Mouse (Mus musculus) hindbrain, embryonic 14.5 days (tissue): Measurements from ENCODE around the gene Nedd9. TPM values are rescaled to one million over a fixed set of nuclear protein-coding genes. Genes with fewer than 3 reads are reported as not detected.

Experiments
- ATAC-seq: fragments of 200-750 bp; cut with Nextera tagmentation; 2 replicates; pipeline ENCODE4 v1.8.0; 2017; ENCODE audit warnings: moderate number of reproducible peaks, mild to moderate bottlenecking, moderate TSS enrichment, moderate library complexity; ENCODE audit not compliant: low FRiP score
- DNase-seq: peaks from one replicate; pipeline ENCODE4 v3.0.0-alpha.2; 2015; ENCODE audit warnings: low spot score
- H3K27ac ChIP-seq: fragments of 300-500 bp; sonication (generic); 2 replicates; pipeline ENCODE4 v1.5.1; 2014; ENCODE audit warnings: mild to moderate bottlenecking, moderate library complexity
- H3K27me3 ChIP-seq: fragments of 300-500 bp; sonication (generic); 2 replicates; pipeline ENCODE4 v1.6.1; 2014; ENCODE audit warnings: mild to moderate bottlenecking, low read length, mixed read lengths; ENCODE audit not compliant: control insufficient read depth, insufficient read depth
- H3K36me3 ChIP-seq: fragments of 300-500 bp; sonication (generic); replicated peaks from 2 replicates; pipeline ENCODE4 v1.6.1; 2014; ENCODE audit not compliant: control insufficient read depth, insufficient read depth
- H3K4me1 ChIP-seq: fragments of 300-500 bp; sonication (generic); replicated peaks from 2 replicates; pipeline ENCODE4 v1.6.1; 2014; ENCODE audit warnings: antibody characterized with exemption, low read length, mixed read lengths; ENCODE audit not compliant: control insufficient read depth, insufficient read depth
- H3K4me2 ChIP-seq: fragments of 300-500 bp; sonication (generic); replicated peaks from 2 replicates; pipeline ENCODE4 v1.6.1; 2014; ENCODE audit warnings: mild to moderate bottlenecking, moderate library complexity
- H3K4me3 ChIP-seq: fragments of 300-500 bp; sonication (generic); replicated peaks from 2 replicates; pipeline ENCODE4 v1.5.1; 2014; ENCODE audit warnings: mild to moderate bottlenecking, low read length
- H3K9ac ChIP-seq: fragments of 300-500 bp; sonication (generic); 2 replicates; pipeline ENCODE4 v1.6.1; 2014
- H3K9me3 ChIP-seq: fragments of 300-500 bp; sonication (generic); 2 replicates; pipeline ENCODE4 v1.6.1; 2016; ENCODE audit warnings: low read length; ENCODE audit not compliant: control insufficient read depth
- WGBS: fragments of 180-500 bp; shearing (Covaris S2); extraction: QIAGEN DNeasy Blood & Tissue Kit; methylation state at CpG from one replicate; pipeline ENCODE4 v1.1.7; 2014; 5-methylcytosine and 5-hydroxymethylcytosine counted together
- polyA plus RNA-seq: library from polyadenylated mRNA; unstranded; fragments of >200 nt; fragmentation: Nextera tagmentation; extraction: Ambion mirVana; gene quantifications from 2 replicates; pipeline ENCODE4 v1.2.1, GENCODE M21; 2014

Nedd9 gene
- polyA plus RNA-seq, 1 experiment from 2014 or later: 15.2 TPM

DNA sequence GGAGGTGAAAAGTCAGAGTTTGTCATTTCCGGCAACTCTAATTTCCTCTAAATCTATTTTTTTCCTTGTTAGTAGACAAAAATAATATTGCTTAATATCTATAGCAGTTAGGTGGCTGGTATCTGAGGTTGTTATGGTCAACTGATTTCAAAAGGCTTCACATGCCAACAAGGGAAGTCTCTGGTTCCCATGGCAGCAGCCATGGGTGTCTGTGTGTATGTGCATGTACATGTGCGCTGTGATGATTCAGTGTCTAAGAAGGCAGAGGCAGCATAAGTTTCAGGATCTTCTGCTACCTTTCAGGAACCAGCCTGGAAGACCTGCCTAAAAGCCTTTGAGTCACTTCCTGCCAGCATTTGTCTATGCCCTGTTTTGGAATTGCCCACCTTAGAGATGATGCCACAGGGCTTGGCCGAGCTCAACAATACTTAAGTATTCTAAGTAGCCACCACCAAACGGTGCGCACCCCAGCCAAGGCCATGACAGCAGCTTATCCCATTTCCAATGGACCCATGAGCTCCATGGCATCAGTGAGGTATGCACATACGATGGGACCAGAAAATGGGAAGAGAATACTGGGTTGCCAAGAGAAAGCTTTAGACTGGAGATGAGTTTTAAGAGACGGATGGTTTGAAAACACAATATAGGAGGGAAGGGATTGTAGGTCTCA is 155.4 kb downstream of the Nedd9 start:
- Histone ChIP-seq H3K4me3 (no peak overlapping the region), H3K9me3 (no peaks in the 10 kb centered on the region), H3K4me1 (peaks cover 6% of the 10 kb centered on the region; the same call in 1 of the 2 replicates), H3K27me3 (no peaks in the 10 kb centered on the region), H3K27ac (no peak overlapping the region), H3K9ac (no peak overlapping the region), H3K36me3 (no peaks in the 10 kb centered on the region), H3K4me2 (no peak overlapping the region)
- DNase-seq (no peak), ATAC-seq (no peak)
- 84% methylated on average over 7 of the region's 7 CpGs for WGBS

DNA sequence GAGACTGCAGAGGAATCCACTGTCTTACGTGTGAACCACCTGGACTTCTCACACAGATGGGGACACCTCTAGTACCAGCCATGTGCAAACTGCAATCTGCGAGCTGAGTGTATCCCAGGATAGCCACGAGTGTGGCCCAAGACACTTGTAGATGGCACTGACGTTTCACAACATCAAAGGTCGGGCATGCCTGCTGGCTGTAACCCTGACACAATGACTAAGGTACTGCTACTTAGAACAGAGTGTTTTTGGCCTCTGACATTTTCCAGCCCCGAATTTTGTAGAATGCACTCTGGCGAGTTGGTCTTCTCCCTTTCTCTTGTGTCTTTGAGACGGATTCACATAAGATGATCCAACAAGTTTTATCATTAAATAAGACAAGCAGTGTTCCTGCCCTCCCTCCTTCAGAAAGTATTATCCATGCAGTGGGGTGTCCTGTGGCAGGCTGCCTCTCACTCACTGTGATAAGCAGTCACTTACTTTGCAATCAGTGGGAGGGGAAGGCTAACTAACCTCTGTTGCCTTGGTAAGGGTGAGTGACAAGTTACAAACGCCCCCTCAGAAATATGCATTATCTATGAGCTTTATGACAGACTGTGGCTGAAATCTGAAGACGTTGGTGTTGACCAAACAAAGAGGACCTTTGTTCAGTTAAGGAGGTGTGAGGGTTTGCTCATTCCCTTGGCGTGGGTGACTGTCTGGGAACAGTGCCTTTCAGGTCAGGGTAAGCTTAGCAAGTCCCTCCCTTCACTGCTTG is 156.4 kb downstream of the Nedd9 start:
- WGBS: 77% methylated on average over 11 of the region's 11 CpGs
- ATAC-seq (no peak), DNase-seq (no peak)
- Histone ChIP-seq H3K4me1 (peaks cover 6% of the 10 kb centered on the region; the same call in 1 of the 2 replicates), H3K9ac (no peak overlapping the region), H3K27ac (no peak overlapping the region), H3K27me3 (no peaks in the 10 kb centered on the region), H3K9me3 (no peaks in the 10 kb centered on the region), H3K36me3 (no peaks in the 10 kb centered on the region), H3K4me3 (no peak overlapping the region), H3K4me2 (no peak overlapping the region)

DNA sequence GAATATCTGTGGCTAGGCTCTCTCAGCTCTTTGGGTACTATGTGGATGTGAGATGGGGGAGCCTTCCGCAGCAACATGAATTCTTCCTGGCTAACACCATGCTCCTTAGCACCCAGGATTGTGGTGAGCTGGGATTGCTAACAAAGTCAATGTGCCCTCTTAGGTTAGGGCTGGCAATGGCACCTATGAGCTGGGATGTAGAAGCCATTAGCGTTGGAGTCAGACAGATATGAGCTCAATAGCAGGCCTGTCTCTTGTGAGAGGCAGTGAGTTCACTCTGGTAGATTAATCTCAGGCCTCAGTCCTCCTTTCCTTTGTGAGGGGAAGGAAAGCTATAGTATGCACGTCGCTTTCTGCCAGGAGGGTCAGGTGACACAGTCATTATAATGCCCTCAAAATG is 157.1 kb downstream of the Nedd9 start:
- Histone ChIP-seq H3K4me1 (peaks cover 6% of the 10 kb centered on the region; the same call in 1 of the 2 replicates), H3K27me3 (no peaks in the 10 kb centered on the region), H3K4me2 (no peak overlapping the region), H3K9me3 (no peaks in the 10 kb centered on the region), H3K36me3 (no peaks in the 10 kb centered on the region), H3K4me3 (no peak overlapping the region), H3K27ac (no peak overlapping the region), H3K9ac (no peak overlapping the region)
- ATAC-seq: no peak
- no peak for DNase-seq
- WGBS: 74% methylated on average over 4 of the region's 4 CpGs

DNA sequence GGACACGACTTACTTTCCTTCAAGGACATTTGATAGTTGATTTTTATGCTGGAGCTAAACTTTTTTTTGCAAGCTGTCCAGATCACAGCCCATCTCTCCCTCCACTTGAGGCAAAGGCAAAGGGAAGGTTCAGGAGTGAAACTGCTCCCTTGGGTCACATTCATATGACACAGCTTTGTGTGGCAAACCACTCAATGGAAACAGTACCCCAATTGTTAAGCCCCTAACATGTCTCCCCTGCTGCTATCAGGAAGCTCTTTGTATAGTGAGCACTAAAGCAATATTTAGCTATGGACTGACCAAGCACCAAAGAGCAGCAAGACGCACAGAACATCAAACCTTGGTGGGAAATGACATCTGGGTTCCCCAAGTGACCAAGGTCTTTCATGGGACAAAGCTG is 158.7 kb downstream of the Nedd9 start:
- ATAC-seq: no peak
- Histone ChIP-seq H3K36me3 (no peaks in the 10 kb centered on the region), H3K27me3 (no peaks in the 10 kb centered on the region), H3K4me2 (no peak overlapping the region), H3K9me3 (no peaks in the 10 kb centered on the region), H3K27ac (no peak overlapping the region), H3K4me3 (no peak overlapping the region), H3K9ac (no peak overlapping the region), H3K4me1 (peaks cover 6% of the 10 kb centered on the region; the same call in 1 of the 2 replicates)
- 54% methylated on average over 2 of the region's 2 CpGs for WGBS
- no peak for DNase-seq

DNA sequence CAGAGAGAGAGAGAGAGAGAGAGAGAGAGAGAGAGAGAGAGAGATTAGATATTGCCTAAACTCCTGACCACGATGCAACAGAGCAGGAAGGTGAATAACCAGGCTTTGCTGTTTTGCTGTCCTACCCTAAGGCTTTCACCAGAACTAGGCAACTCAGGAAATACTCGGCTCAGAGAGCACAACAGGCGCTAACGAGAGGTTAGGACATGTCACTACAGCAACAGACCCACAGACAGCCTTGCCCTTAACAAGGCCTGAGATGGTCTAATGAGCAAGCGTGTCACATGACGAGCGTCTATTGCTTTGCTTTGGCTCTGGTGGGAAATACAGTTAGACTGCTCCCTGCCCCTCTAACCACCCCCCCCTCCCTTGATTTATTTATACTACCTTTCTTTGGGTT is 159.6 kb downstream of the Nedd9 start:
- peaks cover 6% of the 10 kb centered on the region; the same call in 1 of the 2 replicates for H3K4me1 ChIP-seq
- no peaks in the 10 kb centered on the region for H3K36me3 ChIP-seq
- H3K27me3 ChIP-seq: no peaks in the 10 kb centered on the region
- ATAC-seq: no peak
- H3K4me3 ChIP-seq: no peak overlapping the region
- no peak overlapping the region for H3K27ac ChIP-seq
- 64% methylated on average over 7 of the region's 7 CpGs for WGBS
- H3K9me3 ChIP-seq: no peaks in the 10 kb centered on the region
- no peak for DNase-seq
- no peak overlapping the region for H3K9ac ChIP-seq
- H3K4me2 ChIP-seq: no peak overlapping the region

DNA sequence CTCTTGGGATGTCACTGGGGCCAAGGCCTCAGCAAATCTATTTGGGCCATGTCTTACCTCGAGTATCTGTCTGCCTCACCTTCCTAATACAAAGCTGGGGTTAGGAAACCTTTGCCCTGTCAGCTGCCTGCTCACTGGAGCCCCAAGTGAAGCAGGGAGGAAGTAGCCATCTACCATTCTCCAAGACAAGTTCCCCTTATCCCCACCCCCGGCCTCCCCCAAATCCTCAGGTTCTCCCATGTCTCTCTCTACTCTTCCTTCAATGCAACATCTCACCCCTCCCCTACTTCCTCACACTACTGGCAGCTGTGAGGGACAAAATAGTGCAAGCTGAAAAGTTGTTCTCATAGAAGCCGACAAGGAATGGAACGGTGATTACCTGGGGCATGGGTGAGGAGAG is 161.0 kb downstream of the Nedd9 start:
- peaks cover 8% of the 10 kb centered on the region; the same call in 1 of the 2 replicates for H3K4me1 ChIP-seq
- no peak overlapping the region for H3K4me3 ChIP-seq
- no peak overlapping the region for H3K27ac ChIP-seq
- DNase-seq (no peak), ATAC-seq (no peak)
- no peaks in the 10 kb centered on the region for H3K27me3 ChIP-seq
- WGBS: 89% methylated on average over 4 of the region's 4 CpGs
- H3K36me3 ChIP-seq: no peaks in the 10 kb centered on the region
- H3K9ac ChIP-seq: no peak overlapping the region
- H3K4me2 ChIP-seq: no peak overlapping the region
- no peaks in the 10 kb centered on the region for H3K9me3 ChIP-seq

DNA sequence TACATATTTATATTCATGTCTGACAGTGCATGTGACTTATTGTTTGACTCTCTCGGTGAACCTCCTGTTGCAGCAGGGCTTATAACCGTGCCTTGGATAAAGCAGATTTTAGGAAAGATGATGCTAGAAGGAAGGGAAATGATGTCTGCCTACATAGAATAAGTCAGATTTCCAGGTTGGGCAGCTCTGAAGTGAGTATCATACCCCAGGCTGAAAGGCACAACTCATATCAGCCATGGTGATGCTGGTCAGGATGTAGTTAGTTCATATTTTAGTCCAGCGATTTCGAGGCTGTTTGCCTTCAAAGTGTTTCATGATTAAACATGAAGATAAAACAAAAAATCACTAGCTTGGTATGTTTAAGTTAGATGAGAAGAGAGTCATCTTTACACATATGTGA is 161.8 kb downstream of the Nedd9 start:
- H3K9ac ChIP-seq: no peak overlapping the region
- 80% methylated on average over 4 of the region's 4 CpGs for whole genome bisulfite sequencing
- H3K9me3 ChIP-seq: no peaks in the 10 kb centered on the region
- ATAC-seq (no peak), DNase-seq (no peak)
- no peaks in the 10 kb centered on the region for H3K27me3 ChIP-seq
- no peak overlapping the region for H3K4me2 ChIP-seq
- H3K27ac ChIP-seq: no peak overlapping the region
- peaks cover 9% of the 10 kb centered on the region; the same call in 1 of the 2 replicates for H3K4me1 ChIP-seq
- H3K36me3 ChIP-seq: no peaks in the 10 kb centered on the region
- H3K4me3 ChIP-seq: no peak overlapping the region

DNA sequence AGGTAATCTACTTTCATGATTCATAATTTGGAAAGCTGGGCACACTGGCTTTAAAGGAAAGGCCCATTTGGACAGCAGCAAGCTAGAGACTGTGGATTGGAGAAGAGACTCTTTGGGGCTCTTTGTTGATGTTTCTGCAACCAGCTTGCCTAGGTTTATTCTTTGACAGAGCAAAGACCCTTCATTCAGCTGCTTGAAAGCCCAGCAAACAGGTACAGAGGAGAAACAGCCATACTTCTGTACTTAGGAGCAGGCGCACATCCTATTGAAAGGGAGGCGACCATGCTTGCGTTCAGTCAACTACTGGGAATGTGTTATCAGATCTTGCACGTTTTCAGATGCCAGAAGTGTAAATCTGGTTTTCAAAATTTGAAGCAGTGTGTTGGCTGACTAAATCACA is 162.5 kb downstream of the Nedd9 start:
- WGBS: 91% methylated on average over 4 of the region's 4 CpGs
- peaks cover 9% of the 10 kb centered on the region; the same call in 1 of the 2 replicates for H3K4me1 ChIP-seq
- H3K4me3 ChIP-seq: no peak overlapping the region
- no peak overlapping the region for H3K4me2 ChIP-seq
- no peaks in the 10 kb centered on the region for H3K36me3 ChIP-seq
- DNase-seq (no peak), ATAC-seq (no peak)
- H3K9me3 ChIP-seq: no peaks in the 10 kb centered on the region
- no peaks in the 10 kb centered on the region for H3K27me3 ChIP-seq
- H3K9ac ChIP-seq: no peak overlapping the region
- H3K27ac ChIP-seq: no peak overlapping the region

DNA sequence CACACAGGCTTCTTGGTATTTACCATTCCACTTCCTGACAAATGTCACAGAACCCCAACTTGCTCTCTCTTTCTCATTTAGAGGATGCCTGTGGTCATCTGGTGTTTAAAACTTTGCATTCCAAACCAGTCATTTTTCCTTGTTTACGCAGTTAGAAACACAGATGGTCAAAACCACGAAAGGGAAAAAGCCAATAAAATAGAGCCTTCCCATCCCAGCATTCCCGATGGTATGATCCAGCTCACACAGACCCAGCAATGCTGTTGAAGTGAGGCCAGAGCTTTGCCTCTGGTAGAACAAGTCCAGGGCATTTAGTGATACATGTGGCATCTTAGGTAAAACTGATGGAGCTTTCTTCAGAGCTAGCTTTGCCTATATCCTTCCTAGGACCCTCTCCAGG is 165.7 kb downstream of the Nedd9 start:
- Histone ChIP-seq H3K9ac (no peak overlapping the region), H3K9me3 (no peaks in the 10 kb centered on the region), H3K36me3 (peaks cover 9% of the 10 kb centered on the region), H3K4me1 (0 out of 2 replicates have a peak, but pooled peaks cover 3% of the 10 kb centered on the region), H3K27ac (peak overlapping the region; percentile 58; the same call in 1 of the 2 replicates), H3K4me2 (no peak overlapping the region), H3K4me3 (no peak overlapping the region), H3K27me3 (no peaks in the 10 kb centered on the region)
- 85% methylated on average over 3 of the region's 3 CpGs for WGBS
- ATAC-seq (no peak), DNase-seq (no peak)
